Mouse (Mus musculus): ENCODE measurements at regions not wholly inside any gene's neighbourhood (a gene's known extent, or its start where the extent isn't known, plus 50 kb on each side); places are given as distances from the start of the nearest gene placed in this dataset.

GRCm38 (mm10) chr13:71214776-71215175, 373.2 kb upstream of the Adamts16 start:
- no peak overlapping the region for H3K4me3 ChIP-seq (ENCODE audit: low read length)
- WGBS = 50% methylated on average over 5 of the region's 5 CpGs
- H3K27me3 ChIP-seq (ENCODE audit: control insufficient read depth, insufficient read depth, low read length) = no peaks in the 10 kb centered on the region
- H3K36me3 ChIP-seq (ENCODE audit: control insufficient read depth, insufficient read depth, low read length) = no peaks in the 10 kb centered on the region
- no peaks in the 10 kb centered on the region for H3K9me3 ChIP-seq (ENCODE audit: control insufficient read depth, low read length)
- H3K4me1 ChIP-seq (ENCODE audit: control insufficient read depth, insufficient read depth, low read length) = no peaks in the 10 kb centered on the region
- H3K27ac ChIP-seq (ENCODE audit: low read depth, low read length) = no peak overlapping the region
- H3K9ac ChIP-seq (ENCODE audit: low read depth, low read length) = no peak overlapping the region
- H3K4me2 ChIP-seq (replicated peaks; ENCODE audit: low read depth, low read length) = no peak overlapping the region
- ATAC-seq (ENCODE audit: low FRiP score, low TSS enrichment) = no peak

GRCm38 (mm10) chr13:71211363-71211762, 369.8 kb upstream of the Adamts16 start:
- no peak overlapping the region for H3K4me2 ChIP-seq (replicated peaks; ENCODE audit: low read depth, low read length)
- H3K27me3 ChIP-seq (ENCODE audit: control insufficient read depth, insufficient read depth, low read length) = no peaks in the 10 kb centered on the region
- no peaks in the 10 kb centered on the region for H3K4me1 ChIP-seq (ENCODE audit: control insufficient read depth, insufficient read depth, low read length)
- H3K9me3 ChIP-seq (ENCODE audit: control insufficient read depth, low read length) = no peaks in the 10 kb centered on the region
- H3K4me3 ChIP-seq (ENCODE audit: low read length) = no peak overlapping the region
- WGBS = 73% methylated on average over 4 of the region's 4 CpGs
- ATAC-seq (ENCODE audit: low FRiP score, low TSS enrichment) = no peak
- no peak overlapping the region for H3K9ac ChIP-seq (ENCODE audit: low read depth, low read length)
- no peak overlapping the region for H3K27ac ChIP-seq (ENCODE audit: low read depth, low read length)
- no peaks in the 10 kb centered on the region for H3K36me3 ChIP-seq (ENCODE audit: control insufficient read depth, insufficient read depth, low read length)

DNA sequence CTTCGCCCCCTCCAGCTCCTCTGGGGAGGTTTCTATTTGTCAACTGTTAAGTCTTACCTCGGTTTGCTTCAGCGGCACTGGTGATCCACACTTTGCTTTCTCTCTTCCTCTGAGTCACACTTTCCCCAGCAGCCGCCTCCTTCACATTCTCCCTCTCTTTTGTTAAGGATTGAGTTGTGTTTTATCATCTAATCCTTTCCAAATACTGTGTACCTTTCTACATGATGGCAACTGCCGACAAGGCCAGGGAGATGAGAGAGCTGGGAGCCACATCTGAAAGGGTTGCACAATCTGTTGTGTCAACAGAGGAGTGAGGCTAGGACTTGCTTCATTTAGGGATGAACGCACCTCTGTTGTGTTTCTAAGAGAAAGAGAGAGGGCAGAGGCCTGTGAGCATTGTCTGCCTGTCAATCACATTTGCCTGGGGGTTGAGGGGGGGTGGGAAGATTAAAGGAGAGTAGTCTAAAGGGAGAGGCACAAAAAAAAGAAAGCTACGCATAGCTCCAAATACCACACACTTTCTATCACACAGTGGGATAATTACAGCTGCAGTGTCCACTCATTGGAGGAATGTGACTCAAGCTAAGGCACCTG, 369.1 kb upstream of the Adamts16 start:
- no peak for ATAC-seq (ENCODE audit: low FRiP score, low TSS enrichment)
- H3K9ac ChIP-seq (ENCODE audit: low read depth, low read length) = no peak overlapping the region
- WGBS = 74% methylated on average over 7 of the region's 7 CpGs

DNA sequence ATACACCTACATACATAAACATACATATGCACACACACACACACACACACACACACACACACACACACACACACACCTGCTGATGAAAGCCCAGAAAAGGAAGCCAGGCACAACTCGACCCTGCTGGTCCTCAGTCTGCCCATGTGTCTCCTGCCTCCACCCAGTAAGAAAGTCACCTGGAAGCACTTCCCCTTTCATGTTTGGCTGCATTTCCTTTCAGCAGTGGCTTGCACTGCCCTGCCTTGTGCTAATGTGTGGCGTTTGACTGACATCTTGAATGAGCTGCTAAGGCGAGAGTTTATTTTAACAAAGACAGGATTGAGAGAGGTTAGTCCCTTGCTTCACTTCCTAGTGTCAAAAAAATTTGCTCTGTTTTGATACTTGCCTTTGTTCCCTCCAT, 364.1 kb upstream of the Adamts16 start:
- no peak overlapping the region for H3K9ac ChIP-seq (ENCODE audit: low read depth, low read length)
- 64% methylated on average over 3 of the region's 3 CpGs for WGBS
- ATAC-seq (ENCODE audit: low FRiP score, low TSS enrichment) = no peak

More for the DNA sequence above, 369.1 kb upstream of the Adamts16 start:
- Histone ChIP-seq H3K27ac (ENCODE audit: low read depth, low read length) (no peak overlapping the region), H3K36me3 (ENCODE audit: control insufficient read depth, insufficient read depth, low read length) (no peaks in the 10 kb centered on the region), H3K27me3 (ENCODE audit: control insufficient read depth, insufficient read depth, low read length) (no peaks in the 10 kb centered on the region), H3K4me1 (ENCODE audit: control insufficient read depth, insufficient read depth, low read length) (no peaks in the 10 kb centered on the region), H3K4me2 (replicated peaks; ENCODE audit: low read depth, low read length) (no peak overlapping the region), H3K4me3 (ENCODE audit: low read length) (no peak overlapping the region), H3K9me3 (ENCODE audit: control insufficient read depth, low read length) (no peaks in the 10 kb centered on the region)

GRCm38 (mm10) chr13:71200656-71201055, 359.0 kb upstream of the Adamts16 start:
- Histone ChIP-seq H3K4me2 (replicated peaks; ENCODE audit: low read depth, low read length) (no peak overlapping the region), H3K27me3 (ENCODE audit: control insufficient read depth, insufficient read depth, low read length) (no peaks in the 10 kb centered on the region), H3K36me3 (ENCODE audit: control insufficient read depth, insufficient read depth, low read length) (no peaks in the 10 kb centered on the region), H3K4me1 (ENCODE audit: control insufficient read depth, insufficient read depth, low read length) (no peaks in the 10 kb centered on the region), H3K27ac (ENCODE audit: low read depth, low read length) (no peak overlapping the region), H3K4me3 (ENCODE audit: low read length) (no peak overlapping the region), H3K9ac (ENCODE audit: low read depth, low read length) (no peak overlapping the region), H3K9me3 (ENCODE audit: control insufficient read depth, low read length) (no peaks in the 10 kb centered on the region)
- WGBS = 16% methylated on average over 3 of the region's 3 CpGs
- ATAC-seq (ENCODE audit: low FRiP score, low TSS enrichment) = no peak

More for the DNA sequence above, 364.1 kb upstream of the Adamts16 start:
- H3K9me3 ChIP-seq (ENCODE audit: control insufficient read depth, low read length) = no peaks in the 10 kb centered on the region
- no peak overlapping the region for H3K4me3 ChIP-seq (ENCODE audit: low read length)
- H3K27ac ChIP-seq (ENCODE audit: low read depth, low read length) = no peak overlapping the region
- H3K4me1 ChIP-seq (ENCODE audit: control insufficient read depth, insufficient read depth, low read length) = no peaks in the 10 kb centered on the region
- no peak overlapping the region for H3K4me2 ChIP-seq (replicated peaks; ENCODE audit: low read depth, low read length)
- no peaks in the 10 kb centered on the region for H3K36me3 ChIP-seq (ENCODE audit: control insufficient read depth, insufficient read depth, low read length)
- H3K27me3 ChIP-seq (ENCODE audit: control insufficient read depth, insufficient read depth, low read length) = no peaks in the 10 kb centered on the region

DNA sequence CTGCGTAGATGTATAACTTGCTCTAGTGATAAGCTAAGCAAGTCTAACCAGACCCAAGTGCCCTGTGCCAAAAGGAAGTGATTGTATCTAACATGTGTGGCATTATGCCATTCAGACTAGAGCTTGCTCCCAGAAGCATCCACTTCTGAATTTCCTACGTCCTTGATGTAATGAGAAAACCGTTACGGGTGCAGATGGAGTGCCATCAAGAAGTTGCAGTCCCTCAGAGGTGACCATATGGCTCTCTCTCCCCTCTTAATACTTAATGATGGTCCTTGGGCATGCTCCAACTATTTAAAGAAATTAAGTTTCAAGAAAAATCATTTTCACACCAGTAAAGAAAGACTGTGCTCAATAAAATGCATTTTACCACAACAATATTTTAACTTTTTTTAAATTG, 354.1 kb upstream of the Adamts16 start:
- no peaks in the 10 kb centered on the region for H3K36me3 ChIP-seq (ENCODE audit: control insufficient read depth, insufficient read depth, low read length)
- no peak overlapping the region for H3K4me2 ChIP-seq (replicated peaks; ENCODE audit: low read depth, low read length)
- H3K9ac ChIP-seq (ENCODE audit: low read depth, low read length) = no peak overlapping the region
- no peaks in the 10 kb centered on the region for H3K4me1 ChIP-seq (ENCODE audit: control insufficient read depth, insufficient read depth, low read length)
- 88% methylated on average over 4 of the region's 4 CpGs for WGBS
- H3K4me3 ChIP-seq (ENCODE audit: low read length) = no peak overlapping the region
- H3K9me3 ChIP-seq (ENCODE audit: control insufficient read depth, low read length) = no peaks in the 10 kb centered on the region
- no peaks in the 10 kb centered on the region for H3K27me3 ChIP-seq (ENCODE audit: control insufficient read depth, insufficient read depth, low read length)
- no peak for ATAC-seq (ENCODE audit: low FRiP score, low TSS enrichment)
- no peak overlapping the region for H3K27ac ChIP-seq (ENCODE audit: low read depth, low read length)

DNA sequence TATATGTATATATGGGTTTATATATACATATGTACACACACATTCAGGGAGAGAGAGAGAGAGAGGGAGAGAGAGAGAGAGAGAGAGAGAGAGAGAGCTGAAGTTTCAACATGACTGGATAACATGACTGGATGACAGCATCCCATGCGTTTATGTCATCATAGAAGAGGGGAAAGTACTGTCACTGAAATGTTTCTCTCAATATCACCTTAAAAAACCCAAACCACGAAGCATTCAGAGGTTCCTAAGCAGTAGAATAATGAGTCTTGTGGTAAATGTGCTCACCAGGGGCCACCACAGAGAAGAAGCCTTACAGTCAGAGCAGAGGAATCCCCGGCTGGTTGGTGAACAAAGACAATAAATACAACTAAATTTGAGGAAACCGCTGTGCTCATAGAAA, 342.9 kb upstream of the Adamts16 start:
- Histone ChIP-seq H3K9ac (ENCODE audit: low read depth, low read length) (no peak overlapping the region), H3K27ac (ENCODE audit: low read depth, low read length) (no peak overlapping the region), H3K27me3 (ENCODE audit: control insufficient read depth, insufficient read depth, low read length) (no peaks in the 10 kb centered on the region), H3K4me1 (ENCODE audit: control insufficient read depth, insufficient read depth, low read length) (no peaks in the 10 kb centered on the region), H3K36me3 (ENCODE audit: control insufficient read depth, insufficient read depth, low read length) (no peaks in the 10 kb centered on the region), H3K4me2 (replicated peaks; ENCODE audit: low read depth, low read length) (no peak overlapping the region), H3K4me3 (ENCODE audit: low read length) (no peak overlapping the region), H3K9me3 (ENCODE audit: control insufficient read depth, low read length) (no peaks in the 10 kb centered on the region)
- no peak for ATAC-seq (ENCODE audit: low FRiP score, low TSS enrichment)
- 75% methylated on average over 4 of the region's 4 CpGs for WGBS

GRCm38 (mm10) chr13:71179083-71179482, 337.5 kb upstream of the Adamts16 start:
- Histone ChIP-seq H3K4me3 (ENCODE audit: low read length) (no peak overlapping the region), H3K27ac (ENCODE audit: low read depth, low read length) (no peak overlapping the region), H3K27me3 (ENCODE audit: control insufficient read depth, insufficient read depth, low read length) (no peaks in the 10 kb centered on the region), H3K36me3 (ENCODE audit: control insufficient read depth, insufficient read depth, low read length) (no peaks in the 10 kb centered on the region), H3K4me2 (replicated peaks; ENCODE audit: low read depth, low read length) (no peak overlapping the region), H3K9ac (ENCODE audit: low read depth, low read length) (no peak overlapping the region), H3K4me1 (ENCODE audit: control insufficient read depth, insufficient read depth, low read length) (no peaks in the 10 kb centered on the region), H3K9me3 (ENCODE audit: control insufficient read depth, low read length) (no peaks in the 10 kb centered on the region)
- no peak for ATAC-seq (ENCODE audit: low FRiP score, low TSS enrichment)

GRCm38 (mm10) chr13:71174335-71174734, 332.7 kb upstream of the Adamts16 start:
- no peaks in the 10 kb centered on the region for H3K27me3 ChIP-seq (ENCODE audit: control insufficient read depth, insufficient read depth, low read length)
- no peaks in the 10 kb centered on the region for H3K4me1 ChIP-seq (ENCODE audit: control insufficient read depth, insufficient read depth, low read length)
- no peak overlapping the region for H3K4me3 ChIP-seq (ENCODE audit: low read length)
- no peak overlapping the region for H3K27ac ChIP-seq (ENCODE audit: low read depth, low read length)
- H3K9me3 ChIP-seq (ENCODE audit: control insufficient read depth, low read length) = no peaks in the 10 kb centered on the region
- no peak overlapping the region for H3K4me2 ChIP-seq (replicated peaks; ENCODE audit: low read depth, low read length)
- H3K9ac ChIP-seq (ENCODE audit: low read depth, low read length) = no peak overlapping the region
- ATAC-seq (ENCODE audit: low FRiP score, low TSS enrichment) = no peak
- no peaks in the 10 kb centered on the region for H3K36me3 ChIP-seq (ENCODE audit: control insufficient read depth, insufficient read depth, low read length)
